Mouse (Mus musculus) thymus, postnatal 10 days (tissue): ENCODE measurements at regions not wholly inside any gene's neighbourhood (a gene's known extent, or its start where the extent isn't known, plus 50 kb on each side); places are given as distances from the start of the nearest gene placed in this dataset.

Source experiments
- DNase-seq, 2 experiments: peaks; one replicate each; pipeline ENCODE4 v3.0.0; 2021; ENCODE audit warnings: low spot score in 2 of 2

GRCm38 (mm10) chr19:6684921-6685320 lies 142.1 kb upstream of the Slc22a12 start:
- DNase-seq, result no peak

- DNase-seq, result no peak
These were observed 136.8 kb upstream of the Slc22a12 start for GRCm38 (mm10) chr19:6679392-6680307.

- DNase-seq, result no peak
These were observed 134.7 kb upstream of the Slc22a12 start for GRCm38 (mm10) chr19:6677511-6677910.

GRCm38 (mm10) chr19:6675586-6675985 lies 132.8 kb upstream of the Slc22a12 start:
- DNase-seq, result no peak

- no peak for DNase-seq
These were observed 128.9 kb upstream of the Slc22a12 start for GRCm38 (mm10) chr19:6671696-6672095.

GRCm38 (mm10) chr19:6669881-6670280 lies 127.0 kb upstream of the Slc22a12 start:
- peak; percentile 10 to 19 for DNase-seq

- DNase-seq, result no peak
These were observed 125.7 kb upstream of the Slc22a12 start for GRCm38 (mm10) chr19:6668545-6668944.

- DNase-seq, result no peak
These were observed 123.4 kb upstream of the Slc22a12 start for GRCm38 (mm10) chr19:6666187-6666722.

- DNase-seq, result no peak
These were observed 122.6 kb upstream of the Slc22a12 start for GRCm38 (mm10) chr19:6665264-6666054.

GRCm38 (mm10) chr19:6664311-6664952 lies 121.6 kb upstream of the Slc22a12 start:
- DNase-seq, result no peak

GRCm38 (mm10) chr19:6663391-6663790 lies 120.6 kb upstream of the Slc22a12 start:
- peak; percentile 47 to 81 for DNase-seq

- DNase-seq, result no peak
These were observed 119.6 kb upstream of the Slc22a12 start for GRCm38 (mm10) chr19:6662346-6662939.

GRCm38 (mm10) chr19:6661508-6661871 lies 118.7 kb upstream of the Slc22a12 start:
- no peak for DNase-seq

- no peak for DNase-seq
These were observed 118.1 kb upstream of the Slc22a12 start for GRCm38 (mm10) chr19:6660723-6661507.

- DNase-seq, result no peak
These were observed 117.3 kb upstream of the Slc22a12 start for GRCm38 (mm10) chr19:6660157-6660556.

GRCm38 (mm10) chr19:6654550-6654949 lies 111.7 kb upstream of the Slc22a12 start:
- DNase-seq, result no peak

GRCm38 (mm10) chr19:6652775-6653174 lies 109.9 kb upstream of the Slc22a12 start:
- peak; percentile 12 to 49 for DNase-seq

- no peak for DNase-seq
These were observed 108.4 kb upstream of the Slc22a12 start for GRCm38 (mm10) chr19:6651192-6651591.

GRCm38 (mm10) chr19:6649885-6650284 lies 107.1 kb upstream of the Slc22a12 start:
- no peak for DNase-seq

- no peak for DNase-seq
These were observed 104.9 kb upstream of the Slc22a12 start for GRCm38 (mm10) chr19:6647686-6648085.

- no peak for DNase-seq
These were observed 104.4 kb upstream of the Slc22a12 start for GRCm38 (mm10) chr19:6647216-6647615.
